Mouse (Mus musculus) A20 (cell line): ENCODE data around the gene Hs1bp3.

ENCODE experiments used
- DNase-seq: peaks from one replicate; pipeline ENCODE4 v3.0.0-alpha.2; 2011; ENCODE audit warnings: low read depth, low spot score

Hs1bp3 gene

GRCm38 (mm10) chr12:8301841-8302431 lies 11.3 kb upstream of the Hs1bp3 start, which contains the start of gene Gdf7:
Gene Gdf7 (minus strand): TSS chr12:8301954.
- no peak for DNase-seq

- DNase-seq, result no peak
Observed at GRCm38 (mm10) chr12:8305258-8305657, 8.0 kb upstream of the Hs1bp3 start.

GRCm38 (mm10) chr12:8306432-8306831 lies 6.8 kb upstream of the Hs1bp3 start:
- DNase-seq, result peak; percentile 69

- peak; percentile 37 for DNase-seq
Observed at GRCm38 (mm10) chr12:8306910-8307309, 6.3 kb upstream of the Hs1bp3 start.

- DNase-seq, result no peak
Observed at GRCm38 (mm10) chr12:8310992-8311391, 2.2 kb upstream of the Hs1bp3 start.

- DNase-seq, result no peak
Observed at GRCm38 (mm10) chr12:8312266-8312665, 966 bp upstream of the Hs1bp3 start.

GRCm38 (mm10) chr12:8313773-8314172 lies 541 bp downstream of the Hs1bp3 start:
- DNase-seq, result no peak

GRCm38 (mm10) chr12:8316541-8316940 lies 3.3 kb downstream of the Hs1bp3 start:
- peak; percentile 46 for DNase-seq

- DNase-seq, result peak; percentile 59
Observed at GRCm38 (mm10) chr12:8320084-8320713, 7.0 kb downstream of the Hs1bp3 start.

GRCm38 (mm10) chr12:8321506-8321905 lies 8.3 kb downstream of the Hs1bp3 start:
- no peak for DNase-seq

- DNase-seq, result no peak
Observed at GRCm38 (mm10) chr12:8324086-8324485, 10.9 kb downstream of the Hs1bp3 start.

- DNase-seq, result no peak
Observed at GRCm38 (mm10) chr12:8325245-8325942, 12.2 kb downstream of the Hs1bp3 start.

- DNase-seq, result no peak
Observed at GRCm38 (mm10) chr12:8325943-8326522, 12.8 kb downstream of the Hs1bp3 start.

- peak; percentile 84 for DNase-seq
Observed at GRCm38 (mm10) chr12:8326825-8327674, 13.8 kb downstream of the Hs1bp3 start.

- no peak for DNase-seq
Observed at GRCm38 (mm10) chr12:8327675-8328053, 14.4 kb downstream of the Hs1bp3 start.

GRCm38 (mm10) chr12:8329236-8329635 lies 16.0 kb downstream of the Hs1bp3 start:
- DNase-seq, result no peak

- DNase-seq, result no peak
Observed at GRCm38 (mm10) chr12:8331489-8332173, 18.4 kb downstream of the Hs1bp3 start.

- no peak for DNase-seq
Observed at GRCm38 (mm10) chr12:8332174-8332542, 18.9 kb downstream of the Hs1bp3 start.

GRCm38 (mm10) chr12:8333617-8334016 lies 20.4 kb downstream of the Hs1bp3 start:
- no peak for DNase-seq

- no peak for DNase-seq
Observed at GRCm38 (mm10) chr12:8334261-8334660, 21.0 kb downstream of the Hs1bp3 start.

GRCm38 (mm10) chr12:8335503-8335902 lies 22.3 kb downstream of the Hs1bp3 start:
- no peak for DNase-seq
